Mouse (Mus musculus): ENCODE measurements at regions not wholly inside any gene's neighbourhood (a gene's known extent, or its start where the extent isn't known, plus 50 kb on each side); places are given as distances from the start of the nearest gene placed in this dataset.

GRCm38 (mm10) chr6:62458710-62459109 is 797.0 kb upstream of the Grid2 start:
- in situ Hi-C loops (cut with MboI, MseI) = loop anchor here (5.0 kb wide), 1 partner anchor 101 kb away; no protein-coding TSS in a partner anchor

Data from regulatory T cell (primary cell).